Mouse (Mus musculus): ENCODE data around the gene Fndc8. TPM values are rescaled to one million over a fixed set of nuclear protein-coding genes. Genes with fewer than 3 reads are reported as not detected.
A peak's percentile ranks its signal among the peaks of the same experiment; 100 is the strongest.

Fndc8 gene
- polyA plus RNA-seq, 1 experiment from 2014 or later: 0.24 TPM

DNA sequence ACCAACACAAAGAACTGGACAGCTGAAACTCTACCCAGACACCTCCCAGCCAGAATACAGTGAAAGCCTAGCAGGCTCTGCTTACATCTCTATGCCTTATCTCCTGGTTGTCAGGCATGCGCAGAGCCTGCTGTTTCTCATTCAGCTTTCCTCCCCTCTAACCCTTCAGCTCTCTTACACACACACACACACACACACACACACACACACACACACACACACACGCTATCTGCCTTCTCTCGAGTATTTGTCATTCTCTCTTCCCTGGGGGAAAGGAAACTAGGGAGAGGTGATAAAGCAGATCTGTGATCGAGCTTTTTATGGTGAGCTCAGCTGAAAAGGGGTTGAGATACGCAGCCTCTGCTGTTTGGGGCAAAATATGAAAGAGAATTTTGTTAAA lies 17.0 kb upstream of the Fndc8 start:
- WGBS: 47% methylated on average over 5 of the region's 5 CpGs

DNA sequence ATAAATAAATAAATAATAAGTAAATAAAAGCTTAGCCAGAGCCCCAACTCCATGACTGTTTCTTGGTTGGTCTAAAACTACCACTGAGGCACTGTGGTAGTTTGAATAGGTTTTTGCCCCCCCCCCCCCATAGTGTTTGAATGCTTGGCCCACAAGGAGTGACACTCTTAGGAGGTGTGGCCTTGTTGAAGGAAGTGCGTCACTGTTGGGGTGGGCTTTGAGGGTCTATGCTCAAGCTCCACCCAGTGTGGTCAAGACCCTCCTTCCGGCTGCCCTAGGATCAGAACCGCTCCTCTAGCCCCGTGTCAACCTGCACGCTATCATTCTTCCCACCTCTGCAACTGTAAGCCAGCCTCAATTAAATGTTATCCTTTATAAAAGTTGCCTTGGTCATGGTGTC lies 16.3 kb upstream of the Fndc8 start:
- H3K4me3 ChIP-seq (ENCODE audit: low read depth, low read length): no peak overlapping the region
- TF ChIP-seq CTCF (IDR thresholded peaks at IDR 0.05) (no peak), EP300 (IDR thresholded peaks at IDR 0.05) (no peak)
- WGBS: 89% methylated on average over 5 of the region's 5 CpGs

More for the DNA sequence above, 17.0 kb upstream of the Fndc8 start:
- Histone ChIP-seq H3K27me3 (replicated peaks; ENCODE audit: insufficient read depth, low read length) (no peaks in the 10 kb centered on the region), H3K4me2 (replicated peaks; ENCODE audit: low read depth, low read length) (no peak overlapping the region), H3K4me3 (ENCODE audit: low read depth, low read length) (no peak overlapping the region), H3K4me1 (ENCODE audit: insufficient read depth, low read depth, low read length) (no peaks in the 10 kb centered on the region), H3K36me3 (ENCODE audit: insufficient read depth, low read length) (no peaks in the 10 kb centered on the region), H3K9ac (replicated peaks; ENCODE audit: low read depth) (no peak overlapping the region), H3K27ac (ENCODE audit: low read length) (no peak overlapping the region), H3K9me3 (ENCODE audit: low read length) (no peaks in the 10 kb centered on the region)
- TF ChIP-seq CTCF (IDR thresholded peaks at IDR 0.05) (no peak), EP300 (IDR thresholded peaks at IDR 0.05) (no peak)
- ATAC-seq (no peak), DNase-seq (ENCODE audit: low spot score) (no peak)

DNA sequence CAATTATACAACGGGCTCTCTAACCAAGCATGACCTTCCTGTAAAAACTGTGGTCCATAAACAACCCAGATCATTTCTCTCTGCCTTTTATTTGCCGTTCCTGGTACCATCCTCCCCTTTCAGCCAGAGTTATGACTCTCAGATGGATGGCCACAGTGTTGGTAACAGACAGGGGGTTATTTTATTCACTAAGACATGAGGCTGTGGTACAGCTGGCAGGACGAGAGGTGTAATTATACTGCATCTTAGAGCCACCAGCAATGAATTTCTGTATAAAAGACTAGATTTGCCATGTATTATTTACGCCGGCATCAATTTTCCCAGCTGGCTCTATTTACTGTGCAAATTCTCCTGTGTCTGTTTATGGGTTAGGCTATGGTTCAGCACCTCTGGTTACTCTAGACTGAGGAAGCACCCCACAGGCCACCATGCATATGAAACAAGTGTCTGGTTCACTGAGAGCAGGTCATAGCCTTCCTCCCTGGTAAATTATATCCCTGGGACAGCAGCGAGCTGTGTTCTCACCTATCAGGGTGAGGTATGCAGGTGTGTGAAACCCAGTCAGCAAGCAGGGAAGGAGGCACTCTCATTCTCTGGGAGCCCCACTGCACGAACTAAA lies 14.1 kb upstream of the Fndc8 start:
- Histone ChIP-seq H3K27me3 (replicated peaks; ENCODE audit: insufficient read depth, low read length) (no peaks in the 10 kb centered on the region), H3K4me2 (replicated peaks; ENCODE audit: low read depth, low read length) (no peak overlapping the region), H3K27ac (ENCODE audit: low read length) (no peak overlapping the region), H3K36me3 (ENCODE audit: insufficient read depth, low read length) (no peaks in the 10 kb centered on the region), H3K4me1 (ENCODE audit: insufficient read depth, low read depth, low read length) (no peaks in the 10 kb centered on the region), H3K4me3 (ENCODE audit: low read depth, low read length) (no peak overlapping the region), H3K9me3 (ENCODE audit: low read length) (no peaks in the 10 kb centered on the region), H3K9ac (replicated peaks; ENCODE audit: low read depth) (no peak overlapping the region)
- ATAC-seq (no peak), DNase-seq (ENCODE audit: low spot score) (no peak)
- WGBS: 84% methylated on average over 7 of the region's 7 CpGs
- TF ChIP-seq EP300 (IDR thresholded peaks at IDR 0.05): no peak
- TF ChIP-seq CTCF (IDR thresholded peaks at IDR 0.05): no peak

More for the DNA sequence above, 16.3 kb upstream of the Fndc8 start:
- H3K9ac ChIP-seq (replicated peaks; ENCODE audit: low read depth): no peak overlapping the region
- H3K27ac ChIP-seq (ENCODE audit: low read length): no peak overlapping the region
- ATAC-seq (no peak), DNase-seq (ENCODE audit: low spot score) (no peak)
- H3K27me3 ChIP-seq (replicated peaks; ENCODE audit: insufficient read depth, low read length): no peaks in the 10 kb centered on the region
- H3K4me2 ChIP-seq (replicated peaks; ENCODE audit: low read depth, low read length): no peak overlapping the region
- H3K36me3 ChIP-seq (ENCODE audit: insufficient read depth, low read length): no peaks in the 10 kb centered on the region
- no peaks in the 10 kb centered on the region for H3K4me1 ChIP-seq (ENCODE audit: insufficient read depth, low read depth, low read length)
- no peaks in the 10 kb centered on the region for H3K9me3 ChIP-seq (ENCODE audit: low read length)

DNA sequence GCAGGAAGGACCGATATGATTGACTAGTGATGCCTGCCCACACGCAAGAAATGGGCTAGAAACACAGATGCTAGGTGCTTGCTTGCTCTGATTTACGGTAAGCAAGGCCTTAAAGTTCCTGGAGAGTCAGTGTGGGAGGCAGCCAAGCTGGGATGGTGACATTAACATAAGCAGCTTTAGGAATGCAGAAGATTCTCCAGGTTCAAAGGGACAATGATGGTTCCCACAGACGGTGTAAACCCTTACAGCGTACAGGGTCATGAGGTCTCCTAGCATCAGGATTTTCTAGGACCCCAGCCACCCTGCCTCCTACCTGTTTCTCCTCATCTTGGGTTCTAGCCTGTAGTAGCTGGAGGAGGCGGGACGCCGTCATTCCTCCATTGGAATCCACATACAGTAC lies 8.7 kb upstream of the Fndc8 start:
- H3K4me3 ChIP-seq (ENCODE audit: low read depth, low read length): no peak overlapping the region
- H3K4me1 ChIP-seq (ENCODE audit: insufficient read depth, low read depth, low read length): no peaks in the 10 kb centered on the region
- H3K4me2 ChIP-seq (replicated peaks; ENCODE audit: low read depth, low read length): no peak overlapping the region
- no peaks in the 10 kb centered on the region for H3K27me3 ChIP-seq (replicated peaks; ENCODE audit: insufficient read depth, low read length)
- no peaks in the 10 kb centered on the region for H3K36me3 ChIP-seq (ENCODE audit: insufficient read depth, low read length)
- H3K9me3 ChIP-seq (ENCODE audit: low read length): no peaks in the 10 kb centered on the region
- WGBS: 78% methylated on average over 8 of the region's 8 CpGs
- DNase-seq (ENCODE audit: low spot score): no peak
- no peak overlapping the region for H3K27ac ChIP-seq (ENCODE audit: low read length)
- TF ChIP-seq EP300 (IDR thresholded peaks at IDR 0.05) (no peak), CTCF (IDR thresholded peaks at IDR 0.05) (no peak)
- ATAC-seq: no peak
- H3K9ac ChIP-seq (replicated peaks; ENCODE audit: low read depth): no peak overlapping the region

DNA sequence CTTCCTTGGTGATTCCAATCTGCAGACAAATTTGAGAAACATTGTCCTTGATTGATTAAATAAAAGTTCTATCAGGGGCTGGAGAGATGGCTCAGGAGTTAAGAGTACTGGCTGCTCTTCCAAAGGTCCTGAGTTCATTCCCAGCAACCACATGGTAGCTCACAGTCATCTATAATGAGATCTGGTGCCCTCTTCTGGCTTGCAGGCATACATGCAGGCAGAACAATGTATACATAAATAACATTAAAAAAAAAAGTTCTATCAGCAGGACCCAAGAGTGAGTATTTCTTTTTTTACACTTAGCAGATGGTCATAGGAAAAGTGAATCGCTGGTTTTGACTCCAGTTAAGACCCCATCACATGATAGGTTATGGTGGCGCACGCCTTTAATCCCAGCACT lies 5.4 kb upstream of the Fndc8 start:
- no peak for ATAC-seq

DNA sequence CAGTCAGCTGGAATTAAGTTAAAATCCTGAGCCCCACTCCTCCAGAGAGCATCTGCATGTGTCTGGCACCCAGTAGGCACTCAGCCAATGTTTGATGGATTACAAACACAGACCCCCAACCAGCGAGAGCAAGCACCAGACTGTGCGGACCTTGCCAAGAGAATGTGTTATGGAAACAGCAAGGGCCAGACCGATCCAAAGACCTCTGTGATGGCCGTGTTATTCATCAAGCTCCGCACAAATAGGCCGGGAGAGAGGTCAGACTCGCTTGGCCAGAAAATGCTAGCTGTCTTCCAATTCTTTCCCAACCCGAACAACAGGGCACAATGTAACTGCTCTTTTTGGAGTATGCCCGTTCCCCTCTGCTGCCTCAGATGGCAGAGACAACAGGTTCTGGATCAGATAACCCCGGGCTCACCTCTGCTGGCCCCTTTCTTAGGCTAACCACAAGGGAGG lies 3.4 kb upstream of the Fndc8 start:
- no peak overlapping the region for H3K27ac ChIP-seq (ENCODE audit: low read length)
- TF ChIP-seq CTCF (IDR thresholded peaks at IDR 0.05): no peak
- no peak for TF ChIP-seq EP300 (IDR thresholded peaks at IDR 0.05)
- no peaks in the 10 kb centered on the region for H3K36me3 ChIP-seq (ENCODE audit: insufficient read depth, low read length)
- H3K4me2 ChIP-seq (replicated peaks; ENCODE audit: low read depth, low read length): no peak overlapping the region
- H3K4me1 ChIP-seq (ENCODE audit: insufficient read depth, low read depth, low read length): peaks cover 5% of the 10 kb centered on the region; the same call in 1 of the 2 replicates
- 41% methylated on average over 10 of the region's 10 CpGs for WGBS
- no peaks in the 10 kb centered on the region for H3K27me3 ChIP-seq (replicated peaks; ENCODE audit: insufficient read depth, low read length)
- DNase-seq (ENCODE audit: low spot score): peak; percentile 16
- H3K9ac ChIP-seq (replicated peaks; ENCODE audit: low read depth): no peak overlapping the region
- no peak overlapping the region for H3K4me3 ChIP-seq (ENCODE audit: low read depth, low read length)
- ATAC-seq: no peak
- H3K9me3 ChIP-seq (ENCODE audit: low read length): no peaks in the 10 kb centered on the region

More for the DNA sequence above, 5.4 kb upstream of the Fndc8 start:
- 80% methylated on average over 3 of the region's 3 CpGs for WGBS
- Histone ChIP-seq H3K9me3 (ENCODE audit: low read length) (no peaks in the 10 kb centered on the region), H3K36me3 (ENCODE audit: insufficient read depth, low read length) (no peaks in the 10 kb centered on the region), H3K27me3 (replicated peaks; ENCODE audit: insufficient read depth, low read length) (no peaks in the 10 kb centered on the region), H3K4me3 (ENCODE audit: low read depth, low read length) (no peak overlapping the region), H3K9ac (replicated peaks; ENCODE audit: low read depth) (no peak overlapping the region), H3K4me2 (replicated peaks; ENCODE audit: low read depth, low read length) (no peak overlapping the region), H3K27ac (ENCODE audit: low read length) (no peak overlapping the region), H3K4me1 (ENCODE audit: insufficient read depth, low read depth, low read length) (peaks cover 5% of the 10 kb centered on the region; the same call in 1 of the 2 replicates)
- no peak for DNase-seq (ENCODE audit: low spot score)
- peak; percentile 65 for TF ChIP-seq CTCF (IDR thresholded peaks at IDR 0.05)
- TF ChIP-seq EP300 (IDR thresholded peaks at IDR 0.05): no peak

All from lung, postnatal 0 days (tissue).